Mouse (Mus musculus) MEL (cell line): ENCODE results near the gene Gm49318. TPM values are rescaled to one million over a fixed set of nuclear protein-coding genes. Genes with fewer than 3 reads are reported as not detected.

ENCODE experiments used
- DNase-seq: peaks from one replicate; pipeline ENCODE4 v3.0.0; 2011; ENCODE audit warnings: low read depth, low spot score
- H3K27ac ChIP-seq: 2 replicates; pipeline ENCODE4 v1.5.1; 2012; ENCODE audit warnings: low read depth, mild to moderate bottlenecking, control low read depth, low read length, moderate library complexity; ENCODE audit not compliant: control insufficient read depth
- H3K27me3 ChIP-seq, 2 experiments: fragments of 150-350 bp in 1 of 2; sonication (generic) in 1 of 2; 2 replicates each; pipeline ENCODE4 v1.6.1; 2012; ENCODE audit warnings: low read length in 2 of 2, mild to moderate bottlenecking in 2 of 2, improper control_type of control experiment in 1 of 2, moderate library complexity in 1 of 2; ENCODE audit not compliant: insufficient read depth in 2 of 2, control insufficient read depth in 1 of 2
- H3K36me3 ChIP-seq, 2 experiments: 2 replicates each; pipeline ENCODE4 v1.6.1; 2012 to 2014; ENCODE audit warnings: low read length in 2 of 2, improper control_type of control experiment in 1 of 2, inconsistent platforms in 1 of 2, mild to moderate bottlenecking in 1 of 2; ENCODE audit not compliant: insufficient read depth in 2 of 2, control insufficient read depth in 1 of 2
- H3K4me1 ChIP-seq, 2 experiments: fragments of 150-350 bp in 1 of 2; sonication (generic) in 1 of 2; 2 replicates each; pipeline ENCODE4 v1.6.1; 2012; ENCODE audit warnings: low read length in 2 of 2, improper control_type of control experiment in 1 of 2, mild to moderate bottlenecking in 1 of 2; ENCODE audit not compliant: insufficient read depth in 2 of 2, control insufficient read depth in 1 of 2
- H3K4me3 ChIP-seq, 2 experiments: fragments of 150-350 bp in 1 of 2; sonication (generic) in 1 of 2; 2 replicates each; pipeline ENCODE4 v1.5.1; 2012; ENCODE audit warnings: low read depth in 2 of 2, low read length in 2 of 2, mild to moderate bottlenecking in 2 of 2, moderate library complexity in 2 of 2, control low read depth in 1 of 2, improper control_type of control experiment in 1 of 2; ENCODE audit not compliant: control insufficient read depth in 1 of 2, insufficient read depth in 1 of 2
- H3K79me2 ChIP-seq: 2 replicates; pipeline ENCODE4 v1.6.1; 2012; ENCODE audit warnings: mild to moderate bottlenecking, low read length, moderate library complexity; ENCODE audit not compliant: control insufficient read depth, poor library complexity, insufficient read depth
- H3K9ac ChIP-seq: 2 replicates; pipeline ENCODE4 v1.6.1; 2012; ENCODE audit warnings: low read depth, mild to moderate bottlenecking, control low read depth, low read length, moderate library complexity; ENCODE audit not compliant: control insufficient read depth, poor library complexity, severe bottlenecking
- H3K9me3 ChIP-seq: fragments of 150-350 bp; sonication (generic); replicated peaks from 2 replicates; pipeline ENCODE4 v1.6.1; 2012; ENCODE audit warnings: mild to moderate bottlenecking, low read length, improper control_type of control experiment, moderate library complexity; ENCODE audit not compliant: insufficient read depth
- CHD2 ChIP-seq: IDR thresholded peaks from 2 replicates; pipeline ENCODE4 v1.6.1; 2011; ENCODE audit warnings: low read length, improper control_type of control experiment
- E2F4 ChIP-seq: IDR thresholded peaks from 2 replicates; pipeline ENCODE4 v1.6.1; 2011; ENCODE audit warnings: low read depth, low read length, improper control_type of control experiment, borderline replicate concordance
- ELF1 ChIP-seq: IDR thresholded peaks from 2 replicates; pipeline ENCODE4 v1.6.1; 2014; ENCODE audit warnings: low read depth, mild to moderate bottlenecking, inconsistent platforms, low read length, improper control_type of control experiment, moderate library complexity
- ETS1 ChIP-seq: IDR thresholded peaks from 2 replicates; pipeline ENCODE4 v1.6.1; 2012; ENCODE audit warnings: low read depth, mild to moderate bottlenecking, inconsistent platforms, low read length, improper control_type of control experiment, moderate library complexity
- GABPA ChIP-seq: IDR thresholded peaks from 2 replicates; pipeline ENCODE4 v1.6.1; 2012; ENCODE audit warnings: low read depth, mild to moderate bottlenecking, inconsistent platforms, low read length, improper control_type of control experiment, moderate library complexity
- GATA1 ChIP-seq: IDR thresholded peaks from 2 replicates; pipeline ENCODE4 v1.6.1; 2011; ENCODE audit warnings: low read depth, low read length, improper control_type of control experiment
- HCFC1 ChIP-seq: IDR thresholded peaks from 2 replicates; pipeline ENCODE4 v1.6.1; 2012; ENCODE audit warnings: low read depth, mild to moderate bottlenecking, inconsistent platforms, low read length, improper control_type of control experiment, moderate library complexity
- JUND ChIP-seq: IDR thresholded peaks from 2 replicates; pipeline ENCODE4 v1.6.1; 2011; ENCODE audit warnings: low read depth, mild to moderate bottlenecking, improper control_type of control experiment, low read length
- KAT2A ChIP-seq: conservative IDR thresholded peaks from 2 replicates; pipeline ENCODE4 v1.6.1; 2012; ENCODE audit warnings: low read depth, low read length, improper control_type of control experiment, inconsistent platforms
- MAX ChIP-seq: IDR thresholded peaks from 2 replicates; pipeline ENCODE4 v1.6.1; 2011; ENCODE audit warnings: low read length, improper control_type of control experiment
- MAZ ChIP-seq: IDR thresholded peaks from 2 replicates; pipeline ENCODE4 v1.6.1; 2012; ENCODE audit warnings: low read depth, mild to moderate bottlenecking, inconsistent platforms, low read length, improper control_type of control experiment
- MEF2A ChIP-seq: IDR thresholded peaks from 2 replicates; pipeline ENCODE4 v1.6.1; 2014; ENCODE audit warnings: low read depth, mild to moderate bottlenecking, inconsistent platforms, low read length, improper control_type of control experiment; ENCODE audit not compliant: poor library complexity, insufficient replicate concordance, severe bottlenecking; ENCODE audit errors: extremely low read depth
- MXI1 ChIP-seq: IDR thresholded peaks from 2 replicates; pipeline ENCODE4 v1.6.1; 2011; ENCODE audit warnings: mild to moderate bottlenecking, low read depth, low read length, improper control_type of control experiment
- MYB ChIP-seq: IDR thresholded peaks from 2 replicates; pipeline ENCODE4 v1.6.1; 2011; ENCODE audit warnings: mild to moderate bottlenecking, low read depth, low read length, improper control_type of control experiment
- MYC ChIP-seq: IDR thresholded peaks from 2 replicates; pipeline ENCODE4 v1.6.1; 2011; ENCODE audit warnings: low read depth, mild to moderate bottlenecking, low read length, improper control_type of control experiment, moderate library complexity
- NELFE ChIP-seq: IDR thresholded peaks from 2 replicates; pipeline ENCODE4 v1.6.1; 2011; ENCODE audit warnings: low read depth, low read length, improper control_type of control experiment
- NRF1 ChIP-seq: IDR thresholded peaks from 2 replicates; pipeline ENCODE4 v1.6.1; 2014; ENCODE audit warnings: low read depth, mild to moderate bottlenecking, inconsistent platforms, low read length, improper control_type of control experiment, moderate library complexity; ENCODE audit not compliant: poor library complexity, insufficient read depth, severe bottlenecking
- POLR2A ChIP-seq, 2 experiments: IDR thresholded peaks; 2 replicates each; pipeline ENCODE4 v1.6.1; 2011 to 2012; ENCODE audit warnings: low read length in 2 of 2, mild to moderate bottlenecking in 2 of 2, control low read depth in 1 of 2, improper control_type of control experiment in 1 of 2, low read depth in 1 of 2, moderate library complexity in 1 of 2; ENCODE audit not compliant: control insufficient read depth in 1 of 2, insufficient read depth in 1 of 2, poor library complexity in 1 of 2
- POLR2AphosphoS2 ChIP-seq: IDR thresholded peaks from 2 replicates; pipeline ENCODE4 v1.6.1; 2011; ENCODE audit warnings: low read length, improper control_type of control experiment
- POLR2AphosphoS5 ChIP-seq: IDR thresholded peaks from 2 replicates; pipeline ENCODE4 v1.6.1; 2012; ENCODE audit warnings: low read depth, borderline replicate concordance, mild to moderate bottlenecking, inconsistent platforms, low read length, moderate library complexity, mixed read lengths
- RCOR1 ChIP-seq: IDR thresholded peaks from 2 replicates; pipeline ENCODE4 v1.6.1; 2012; ENCODE audit warnings: low read depth, mild to moderate bottlenecking, inconsistent platforms, low read length, improper control_type of control experiment
- SIN3A ChIP-seq: IDR thresholded peaks from 2 replicates; pipeline ENCODE4 v1.6.1; 2012; ENCODE audit warnings: low read length, improper control_type of control experiment, inconsistent platforms
- TAL1 ChIP-seq: IDR thresholded peaks from 2 replicates; pipeline ENCODE4 v1.6.1; 2012; ENCODE audit warnings: mild to moderate bottlenecking, inconsistent platforms, low read length, moderate library complexity, mixed read lengths
- TBP ChIP-seq: IDR thresholded peaks from 2 replicates; pipeline ENCODE4 v1.8.0; 2011; ENCODE audit warnings: low read depth, low read length, improper control_type of control experiment
- TCF12 ChIP-seq: IDR thresholded peaks from 2 replicates; pipeline ENCODE4 v1.6.1; 2014; ENCODE audit warnings: low read depth, mild to moderate bottlenecking, inconsistent platforms, low read length, improper control_type of control experiment, moderate library complexity
- UBTF ChIP-seq: IDR thresholded peaks from 2 replicates; pipeline ENCODE4 v1.6.1; 2012; ENCODE audit warnings: low read depth, mild to moderate bottlenecking, inconsistent platforms, low read length, improper control_type of control experiment, moderate library complexity, borderline replicate concordance; ENCODE audit not compliant: insufficient read depth
- USF1 ChIP-seq: IDR thresholded peaks from 2 replicates; pipeline ENCODE4 v1.6.1; 2014; ENCODE audit warnings: low read depth, mild to moderate bottlenecking, inconsistent platforms, low read length, improper control_type of control experiment, moderate library complexity
- ZC3H11A ChIP-seq: IDR thresholded peaks from 2 replicates; pipeline ENCODE4 v1.6.1; 2012; ENCODE audit warnings: low read depth, mild to moderate bottlenecking, inconsistent platforms, low read length, improper control_type of control experiment
- ZMIZ1 ChIP-seq: IDR thresholded peaks from 2 replicates; pipeline ENCODE4 v1.6.1; 2012; ENCODE audit warnings: low read depth, mild to moderate bottlenecking, inconsistent platforms, low read length, improper control_type of control experiment, moderate library complexity
- ZNF384 ChIP-seq: IDR thresholded peaks from 2 replicates; pipeline ENCODE4 v1.6.1; 2012; ENCODE audit warnings: low read depth, mild to moderate bottlenecking, inconsistent platforms, low read length, improper control_type of control experiment
- polyA plus RNA-seq, 2 experiments: library from polyadenylated mRNA; stranded (reverse) in 1 of 2; unstranded in 1 of 2; fragments of >175 nt in 1 of 2; fragments of >200 nt in 1 of 2; gene quantifications; 2 replicates each; pipeline versions ENCODE4 v1.2.1 to v1.2.4; 2012; ENCODE audit warnings: low replicate concordance in 2 of 2, low read depth in 1 of 2; ENCODE audit not compliant: insufficient read length in 2 of 2, insufficient read depth in 1 of 2, missing spikeins in 1 of 2
- total RNA-seq: library from RNA; depleted of rRNA; stranded (reverse); fragments of 300-350 nt; gene quantifications from 2 replicates; pipeline ENCODE4 v1.2.3, GENCODE M21; 2012

Gene Gm49318
- total and polyA plus RNA-seq, 3 experiments, result not detected

GRCm38 (mm10) chr9:22117754-22118456 lies 46.8 kb upstream of the Gm49318 start (continued):
- TF ChIP-seq ELF1 (no peak), MEF2A (no peak), POLR2A (IDR thresholded peaks at IDR 0.05; ENCODE audit: control insufficient read depth in 1 of 2, insufficient read depth in 1 of 2, low read depth in 1 of 2, low read length in 2 of 2, poor library complexity in 1 of 2) (no peak)
- TF ChIP-seq, all 39 proteins: peak for 13

DNA sequence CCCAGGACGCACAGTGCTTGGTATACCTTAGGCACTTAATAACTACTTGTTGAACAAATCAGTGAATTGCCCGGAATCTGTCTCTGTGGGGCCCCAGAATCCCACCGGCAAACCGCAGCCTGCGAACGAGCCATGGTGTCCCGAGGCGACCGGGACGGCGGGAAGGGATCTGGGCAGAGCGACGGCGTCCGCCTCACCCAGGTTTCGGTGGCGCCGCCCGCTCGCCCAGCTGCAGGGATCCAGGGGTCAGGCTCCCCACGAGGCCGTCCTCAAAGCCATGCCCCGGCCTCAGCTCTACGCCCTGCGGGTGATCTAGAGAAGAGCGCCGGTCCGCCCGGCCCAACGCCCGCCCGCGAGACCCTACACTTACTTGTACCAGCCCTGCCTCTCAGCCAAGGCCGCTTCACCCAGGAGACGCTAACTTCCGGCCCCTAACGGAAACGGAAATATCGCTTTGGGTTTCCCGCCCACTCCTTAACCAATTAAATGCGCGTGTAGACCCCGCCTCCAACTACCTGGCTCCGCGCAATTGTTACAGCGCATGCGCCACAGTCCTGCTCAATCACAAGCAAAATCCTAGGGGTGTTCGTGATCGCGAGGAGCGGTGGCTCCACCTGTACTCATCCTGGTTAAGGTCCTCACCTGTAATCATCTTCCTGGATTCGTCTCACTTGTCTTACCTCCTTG lies 45.8 kb upstream of the Gm49318 start, which contains the start of gene Elof1:
Gene Elof1 (minus strand): TSS at position 433 of the 687 bp plus-strand sequence.
- Histone ChIP-seq H3K27me3 (no peaks in the 10 kb centered on the region), H3K4me1 (peaks cover 6 to 36% of the 10 kb centered on the region in 2 experiments), H3K79me2 (peaks cover 13% of the 10 kb centered on the region), H3K4me3 (peak within 1 kb of the TSS; percentile 62 to 70), H3K9ac (peak within 1 kb of the TSS; percentile 76), H3K36me3 (peaks cover 3 to 19% of the 10 kb centered on the region in 2 experiments), H3K27ac (peak within 1 kb of the TSS; percentile 39), H3K9me3 (no peaks in the 10 kb centered on the region)
- peak; percentile 100 for DNase-seq
- TF ChIP-seq E2F4 (peak; percentile 100), MYB (no peak), UBTF (peak; percentile 70; the same call in 1 of the 2 replicates), USF1 (no peak), POLR2AphosphoS2 (peak; percentile 99), ZMIZ1 (peak; percentile 99), ZNF384 (no peak), HCFC1 (peak; percentile 95), ZC3H11A (no peak), POLR2AphosphoS5 (0 out of 2 replicates have a peak, but pooled peaks have one; percentile 71), MAZ (peak; percentile 35; the same call in 1 of the 2 replicates), TAL1 (no peak), MEF2A (no peak), ELF1 (peak; percentile 93), ETS1 (0 out of 2 replicates have a peak, but pooled peaks have one; percentile 29), TBP (peak; percentile 94), POLR2A (IDR thresholded peaks at IDR 0.05; ENCODE audit: control insufficient read depth in 1 of 2, insufficient read depth in 1 of 2, low read depth in 1 of 2, low read length in 2 of 2, poor library complexity in 1 of 2) (peak in 1 of 2 experiments; percentile 99; a peak in 2 of 4 replicates), GABPA (no peak), CHD2 (no peak), MAX (peak; percentile 79; the same call in 1 of the 2 replicates), TCF12 (peak; percentile 58), JUND (no peak), MYC (peak; percentile 67; the same call in 1 of the 2 replicates), RCOR1 (peak; percentile 58), NRF1 (peak; percentile 98; the same call in 1 of the 2 replicates), SIN3A (peak; percentile 98), KAT2A (peak; percentile 73; the same call in 1 of the 2 replicates), MXI1 (peak; percentile 93), GATA1 (peak; percentile 10; the same call in 1 of the 2 replicates), NELFE (peak; percentile 100)
